Mouse (Mus musculus) ES-E14 (cell line): Measurements from ENCODE around the gene Rassf7.

Source experiments
- CHD2 ChIP-seq: IDR thresholded peaks from 2 replicates; pipeline ENCODE4 v1.6.1; 2014; ENCODE audit warnings: mild to moderate bottlenecking, low read depth, low read length, inconsistent platforms
- HCFC1 ChIP-seq: IDR thresholded peaks from 2 replicates; pipeline ENCODE4 v1.6.1; 2012; ENCODE audit warnings: low read length, inconsistent platforms, borderline replicate concordance; ENCODE audit not compliant: insufficient read depth
- MAFK ChIP-seq: IDR thresholded peaks from 2 replicates; pipeline ENCODE4 v1.6.1; 2014; ENCODE audit warnings: mild to moderate bottlenecking, low read depth, low read length, inconsistent platforms; ENCODE audit not compliant: insufficient read depth
- ZC3H11A ChIP-seq: IDR thresholded peaks from 2 replicates; pipeline ENCODE4 v1.6.1; 2012; ENCODE audit warnings: low read depth, mild to moderate bottlenecking, inconsistent platforms, low read length, borderline replicate concordance
- ZNF384 ChIP-seq: IDR thresholded peaks from 2 replicates; pipeline ENCODE4 v1.6.1; 2012; ENCODE audit warnings: low read depth, low read length, inconsistent platforms

- no peak for TF ChIP-seq ZC3H11A
- no peak for TF ChIP-seq MAFK
- TF ChIP-seq CHD2, result no peak
- TF ChIP-seq HCFC1, result no peak
- no peak for TF ChIP-seq ZNF384
Measured at GRCm38 (mm10) chr7:141191036-141191435, 24.6 kb upstream of the Rassf7 start.
